Mouse (Mus musculus): ENCODE measurements around the gene Riok1. TPM values are rescaled to one million over a fixed set of nuclear protein-coding genes. Genes with fewer than 3 reads are reported as not detected.

Gene Riok1
- polyA plus RNA-seq (2012; rRNA removed), result 13.0 and 17.1 TPM in 2 replicates

- Histone ChIP-seq H3K27me3 (ENCODE audit: control insufficient read depth, insufficient read depth, low read length) (no peaks in the 10 kb centered on the region), H3K4me3 (ENCODE audit: extremely low read depth, insufficient read depth, insufficient read length) (peak within 1 kb of the TSS; percentile 67), H3K4me1 (ENCODE audit: control insufficient read depth, insufficient read depth, insufficient read length) (peaks cover 4% of the 10 kb centered on the region; the same call in 1 of the 2 replicates), H3K27ac (ENCODE audit: insufficient read depth, low read length) (peak within 1 kb of the TSS; percentile 71), H3K36me3 (ENCODE audit: control insufficient read depth, insufficient read depth, low read length) (peaks cover 6% of the 10 kb centered on the region)
- 3% methylated on average over 37 of the region's 37 CpGs for WGBS
- TF ChIP-seq POLR2A (IDR thresholded peaks at IDR 0.05; ENCODE audit: low read depth, low read length) (no peak), CTCF (IDR thresholded peaks at IDR 0.05; ENCODE audit: extremely low read depth, insufficient read depth, insufficient read length, insufficient replicate concordance) (no peak)
- peak in 1 of 2 experiments; percentile 6 for DNase-seq (ENCODE audit: low read depth in 1 of 2, low spot score in 2 of 2)
Observed at GRCm38 (mm10) chr13:38036343-38037043, at the start of gene Riok1. Gene Riok1, plus strand, starts transcription at chr13:38036995.

DNA sequence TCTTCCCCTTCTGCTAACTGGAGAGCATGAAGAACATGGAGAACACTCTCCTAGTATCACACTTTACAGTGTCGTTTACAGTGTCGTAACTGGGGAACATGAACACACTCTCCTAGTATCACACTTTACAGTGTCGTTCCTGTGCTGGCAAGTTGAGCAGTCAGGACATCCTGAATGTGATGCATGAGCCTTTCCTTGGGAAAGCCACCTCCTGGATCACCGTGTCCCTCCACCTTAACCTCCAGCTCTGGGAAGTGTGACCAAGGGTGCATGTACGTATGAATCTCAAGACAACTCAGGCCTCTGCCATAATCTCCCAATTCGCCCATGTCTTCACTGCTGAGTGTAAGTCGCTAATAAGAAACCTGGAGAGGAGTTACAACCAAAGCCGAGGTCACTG, 47.1 kb upstream of the Riok1 start:
- TF ChIP-seq POLR2A (IDR thresholded peaks at IDR 0.05; ENCODE audit: low read depth, low read length) (no peak), CTCF (IDR thresholded peaks at IDR 0.05; ENCODE audit: extremely low read depth, insufficient read depth, insufficient read length, insufficient replicate concordance) (no peak)
- H3K27me3 ChIP-seq (ENCODE audit: control insufficient read depth, insufficient read depth, low read length), result no peaks in the 10 kb centered on the region
- peaks cover 5% of the 10 kb centered on the region; the same call in 1 of the 2 replicates for H3K4me1 ChIP-seq (ENCODE audit: control insufficient read depth, insufficient read depth, insufficient read length)
- H3K4me3 ChIP-seq (ENCODE audit: extremely low read depth, insufficient read depth, insufficient read length), result no peak overlapping the region
- no peak overlapping the region for H3K27ac ChIP-seq (ENCODE audit: insufficient read depth, low read length)
- peaks cover 41% of the 10 kb centered on the region for H3K36me3 ChIP-seq (ENCODE audit: control insufficient read depth, insufficient read depth, low read length)
- WGBS, result 93% methylated on average over 8 of the region's 8 CpGs
- no peak for DNase-seq (ENCODE audit: low read depth in 1 of 2, low spot score in 2 of 2)

DNA sequence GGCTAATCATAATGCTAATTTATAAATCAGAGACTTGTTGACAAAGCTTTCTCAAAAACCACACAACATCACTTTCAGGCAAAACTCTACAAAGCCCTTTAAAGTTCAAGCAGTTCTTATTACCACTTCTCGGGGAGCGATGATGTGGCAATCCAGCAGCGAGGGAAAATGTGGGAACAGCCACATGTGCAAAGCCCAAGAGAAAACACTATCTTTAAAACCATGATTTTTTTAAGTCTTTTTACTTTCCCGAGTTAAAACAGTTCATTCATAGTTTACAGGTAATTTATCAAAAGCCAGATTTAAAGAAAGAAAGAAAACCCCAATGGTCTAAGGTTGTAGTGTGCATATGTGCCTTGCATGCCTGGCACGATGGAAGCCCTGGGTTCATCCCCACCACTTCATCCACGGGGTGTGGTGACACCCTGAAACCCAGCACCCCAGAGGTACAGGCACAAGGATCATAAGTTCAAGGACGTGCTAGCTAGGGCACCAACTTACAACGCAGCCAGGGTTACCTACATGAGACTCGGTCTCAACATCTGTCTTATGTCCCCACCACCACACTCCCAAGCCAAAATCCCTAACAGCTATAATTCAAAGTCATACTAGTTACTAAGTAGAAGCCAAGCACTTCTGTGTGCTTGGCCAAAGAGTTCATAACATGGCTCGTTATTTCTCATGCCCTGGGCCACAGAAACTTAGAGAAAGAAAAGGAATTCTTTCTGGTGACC, 44.0 kb upstream of the Riok1 start:
- no peaks in the 10 kb centered on the region for H3K27me3 ChIP-seq (ENCODE audit: control insufficient read depth, insufficient read depth, low read length)
- WGBS, result 14% methylated on average over 10 of the region's 10 CpGs
- H3K4me3 ChIP-seq (ENCODE audit: extremely low read depth, insufficient read depth, insufficient read length), result peak overlapping the region; percentile 54
- no peak overlapping the region for H3K27ac ChIP-seq (ENCODE audit: insufficient read depth, low read length)
- TF ChIP-seq POLR2A (IDR thresholded peaks at IDR 0.05; ENCODE audit: low read depth, low read length), result no peak
- no peak for TF ChIP-seq CTCF (IDR thresholded peaks at IDR 0.05; ENCODE audit: extremely low read depth, insufficient read depth, insufficient read length, insufficient replicate concordance)
- peaks cover 5% of the 10 kb centered on the region; the same call in 1 of the 2 replicates for H3K4me1 ChIP-seq (ENCODE audit: control insufficient read depth, insufficient read depth, insufficient read length)
- peaks cover 19% of the 10 kb centered on the region for H3K36me3 ChIP-seq (ENCODE audit: control insufficient read depth, insufficient read depth, low read length)
- no peak for DNase-seq (ENCODE audit: low read depth in 1 of 2, low spot score in 2 of 2)

- H3K36me3 ChIP-seq (ENCODE audit: control insufficient read depth, insufficient read depth, low read length), result peaks cover 19% of the 10 kb centered on the region
- TF ChIP-seq POLR2A (IDR thresholded peaks at IDR 0.05; ENCODE audit: low read depth, low read length), result no peak
- no peak for TF ChIP-seq CTCF (IDR thresholded peaks at IDR 0.05; ENCODE audit: extremely low read depth, insufficient read depth, insufficient read length, insufficient replicate concordance)
- 1% methylated on average over 17 of the region's 17 CpGs for WGBS
- H3K27me3 ChIP-seq (ENCODE audit: control insufficient read depth, insufficient read depth, low read length), result no peaks in the 10 kb centered on the region
- peak overlapping the region; percentile 100 for H3K4me3 ChIP-seq (ENCODE audit: extremely low read depth, insufficient read depth, insufficient read length)
- peaks cover 5% of the 10 kb centered on the region; the same call in 1 of the 2 replicates for H3K4me1 ChIP-seq (ENCODE audit: control insufficient read depth, insufficient read depth, insufficient read length)
- DNase-seq (ENCODE audit: low read depth in 1 of 2, low spot score in 2 of 2), result no peak
- peak overlapping the region; percentile 80; the same call in 1 of the 2 replicates for H3K27ac ChIP-seq (ENCODE audit: insufficient read depth, low read length)
Observed at GRCm38 (mm10) chr13:37993376-37993703, 43.5 kb upstream of the Riok1 start.

DNA sequence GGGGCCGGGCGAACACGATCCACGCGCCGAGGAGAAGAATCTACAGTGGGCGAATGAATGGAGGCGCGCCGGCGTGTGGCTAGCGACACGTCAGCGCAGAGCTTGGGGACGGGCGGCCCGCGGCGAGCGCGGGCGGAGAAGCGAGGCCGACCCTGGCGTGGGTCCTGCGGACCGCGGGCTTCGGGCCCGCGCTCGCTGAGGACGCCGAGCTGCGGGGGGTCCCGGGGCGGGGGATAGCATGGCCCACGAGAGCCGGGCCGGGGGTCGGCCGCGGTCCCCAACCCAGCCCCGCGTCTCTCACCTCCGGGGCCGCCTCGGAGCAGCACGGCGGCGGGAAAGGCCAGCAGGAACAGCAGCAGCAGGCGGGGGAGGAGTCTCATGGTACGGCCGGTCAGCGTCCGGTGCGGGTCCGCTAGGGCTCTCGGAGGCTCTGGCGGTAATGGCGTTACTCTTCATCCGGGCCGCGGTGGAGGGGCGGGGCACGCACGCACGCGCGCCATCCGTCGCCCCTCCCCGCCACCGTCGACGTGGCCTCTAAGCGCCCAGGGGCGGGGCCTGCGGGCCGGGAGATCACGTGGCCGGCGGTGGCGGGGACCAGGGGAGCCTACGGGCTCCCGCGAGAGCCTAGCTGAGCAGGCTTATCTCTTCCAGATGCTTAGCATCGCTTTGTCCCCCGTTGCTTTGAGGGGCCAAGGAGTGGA, 42.9 kb upstream of the Riok1 start, which contains the start of gene Ssr1:
Gene Ssr1 (minus strand): TSS at position 514 of the 701 bp plus-strand sequence.
- peak within 1 kb of the TSS; percentile 80 for H3K27ac ChIP-seq (ENCODE audit: insufficient read depth, low read length)
- DNase-seq (ENCODE audit: low read depth in 1 of 2, low spot score in 2 of 2), result peak; percentile 84 to 97

DNA sequence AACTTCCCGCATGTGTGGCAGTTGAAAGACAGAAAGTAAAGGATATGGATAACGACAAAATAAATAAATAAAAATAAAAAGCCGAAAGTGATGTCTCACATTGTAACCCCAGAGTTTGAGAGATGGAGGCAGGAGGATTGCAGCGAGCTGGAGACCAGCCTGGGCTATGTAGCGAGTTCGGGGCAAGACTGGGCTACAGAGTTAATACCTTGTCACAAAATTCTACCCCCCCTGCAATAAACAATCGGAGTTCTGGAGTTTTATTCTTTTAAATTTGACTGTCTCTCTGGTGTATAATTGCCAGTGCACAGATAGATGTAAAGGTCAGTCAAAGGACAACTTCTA, 42.4 kb upstream of the Riok1 start:
- peak overlapping the region; percentile 58; the same call in 1 of the 2 replicates for H3K4me3 ChIP-seq (ENCODE audit: extremely low read depth, insufficient read depth, insufficient read length)
- H3K27ac ChIP-seq (ENCODE audit: insufficient read depth, low read length), result no peak overlapping the region
- no peak for DNase-seq (ENCODE audit: low read depth in 1 of 2, low spot score in 2 of 2)
- H3K27me3 ChIP-seq (ENCODE audit: control insufficient read depth, insufficient read depth, low read length), result no peaks in the 10 kb centered on the region
- 11% methylated on average over 7 of the region's 7 CpGs for WGBS
- TF ChIP-seq CTCF (IDR thresholded peaks at IDR 0.05; ENCODE audit: extremely low read depth, insufficient read depth, insufficient read length, insufficient replicate concordance), result no peak
- TF ChIP-seq POLR2A (IDR thresholded peaks at IDR 0.05; ENCODE audit: low read depth, low read length), result no peak
- H3K4me1 ChIP-seq (ENCODE audit: control insufficient read depth, insufficient read depth, insufficient read length), result peaks cover 5% of the 10 kb centered on the region; the same call in 1 of the 2 replicates
- peaks cover 12% of the 10 kb centered on the region for H3K36me3 ChIP-seq (ENCODE audit: control insufficient read depth, insufficient read depth, low read length)

More for the DNA sequence above, 42.9 kb upstream of the Riok1 start, which contains the start of gene Ssr1:
- peaks cover 16% of the 10 kb centered on the region for H3K36me3 ChIP-seq (ENCODE audit: control insufficient read depth, insufficient read depth, low read length)
- peaks cover 5% of the 10 kb centered on the region; the same call in 1 of the 2 replicates for H3K4me1 ChIP-seq (ENCODE audit: control insufficient read depth, insufficient read depth, insufficient read length)
- WGBS, result under 1% methylated on average over 87 of the region's 89 CpGs
- peak; percentile 63 for TF ChIP-seq POLR2A (IDR thresholded peaks at IDR 0.05; ENCODE audit: low read depth, low read length)
- no peak for TF ChIP-seq CTCF (IDR thresholded peaks at IDR 0.05; ENCODE audit: extremely low read depth, insufficient read depth, insufficient read length, insufficient replicate concordance)
- H3K4me3 ChIP-seq (ENCODE audit: extremely low read depth, insufficient read depth, insufficient read length), result peak within 1 kb of the TSS; percentile 100
- no peaks in the 10 kb centered on the region for H3K27me3 ChIP-seq (ENCODE audit: control insufficient read depth, insufficient read depth, low read length)
